Mouse (Mus musculus) neural tube, embryonic 11.5 days (tissue): ENCODE measurements around the gene Ccdc159. TPM values are rescaled to one million over a fixed set of nuclear protein-coding genes. Genes with fewer than 3 reads are reported as not detected.

Source experiments
- ATAC-seq: fragments of 200-750 bp; cut with Nextera tagmentation; 2 replicates; pipeline ENCODE4 v1.8.0; 2017; ENCODE audit warnings: moderate number of reproducible peaks, mild to moderate bottlenecking, moderate TSS enrichment, moderate library complexity; ENCODE audit not compliant: insufficient read depth, low FRiP score, low TSS enrichment
- DNase-seq: peaks from one replicate; pipeline ENCODE4 v3.0.0-alpha.2; 2015; ENCODE audit warnings: low spot score
- H3K27ac ChIP-seq: fragments of 300-500 bp; sonication (generic); 2 replicates; pipeline ENCODE4 v1.5.1; 2014; ENCODE audit warnings: low read depth, mild to moderate bottlenecking, low read length
- H3K27me3 ChIP-seq: fragments of 300-500 bp; sonication (generic); 2 replicates; pipeline ENCODE4 v1.6.1; 2014; ENCODE audit warnings: mild to moderate bottlenecking, low read length, mixed read lengths; ENCODE audit not compliant: control insufficient read depth, insufficient read depth
- H3K36me3 ChIP-seq: fragments of 300-500 bp; sonication (generic); 2 replicates; pipeline ENCODE4 v1.6.1; 2014; ENCODE audit warnings: mild to moderate bottlenecking, low read length, moderate library complexity, mixed read lengths; ENCODE audit not compliant: control insufficient read depth, insufficient read depth
- H3K4me1 ChIP-seq: fragments of 300-500 bp; sonication (generic); 2 replicates; pipeline ENCODE4 v1.6.1; 2014; ENCODE audit warnings: low read length, mixed read lengths; ENCODE audit not compliant: control insufficient read depth, insufficient read depth
- H3K4me2 ChIP-seq: fragments of 300-500 bp; sonication (generic); 2 replicates; pipeline ENCODE4 v1.6.1; 2014; ENCODE audit warnings: low read depth, mild to moderate bottlenecking, moderate library complexity
- H3K4me3 ChIP-seq: fragments of 300-500 bp; sonication (generic); 2 replicates; pipeline ENCODE4 v1.5.1; 2014; ENCODE audit warnings: low read depth, low read length
- H3K9ac ChIP-seq: fragments of 300-500 bp; sonication (generic); 2 replicates; pipeline ENCODE4 v1.6.1; 2014; ENCODE audit warnings: mild to moderate bottlenecking, low read length
- H3K9me3 ChIP-seq: fragments of 300-500 bp; sonication (generic); 2 replicates; pipeline ENCODE4 v1.6.1; 2016; ENCODE audit warnings: low read length; ENCODE audit not compliant: control insufficient read depth
- WGBS: fragments of 180-500 bp; shearing (Covaris S2); extraction: QIAGEN DNeasy Blood & Tissue Kit; methylation state at CpG from one replicate; pipeline ENCODE4 v1.1.7; 2014; 5-methylcytosine and 5-hydroxymethylcytosine counted together
- polyA plus RNA-seq: library from polyadenylated mRNA; unstranded; fragments of >200 nt; fragmentation: Nextera tagmentation; extraction: Ambion mirVana; gene quantifications from 2 replicates; pipeline ENCODE4 v1.2.1, GENCODE M21; 2014

The Ccdc159 gene
- polyA plus RNA-seq, 1 experiment from 2014 or later = 3.6 TPM

DNA sequence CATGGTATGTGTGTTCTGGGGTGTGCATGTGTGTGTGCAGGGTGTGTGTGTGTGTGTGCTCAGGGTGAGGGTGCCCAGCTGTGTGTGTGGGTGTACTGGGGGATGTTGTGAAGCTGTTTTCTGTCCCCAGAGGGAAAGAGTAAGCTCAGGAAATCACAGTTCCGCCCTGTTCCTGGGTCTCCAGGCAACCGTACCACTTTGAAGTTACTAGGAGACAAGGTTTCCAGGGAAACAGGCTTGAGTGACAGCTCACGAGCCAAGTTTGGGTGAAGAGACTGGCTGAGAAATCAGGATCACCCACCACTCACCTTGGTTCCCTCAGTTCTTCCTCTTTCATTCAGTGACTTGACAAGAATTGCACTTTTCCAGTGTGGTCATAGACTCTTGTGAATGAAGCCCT is 26.3 kb downstream of the Ccdc159 start:
- WGBS = 21% methylated on average over 3 of the region's 3 CpGs
- H3K9ac ChIP-seq = no peak overlapping the region
- no peaks in the 10 kb centered on the region for H3K27me3 ChIP-seq
- H3K36me3 ChIP-seq = no peaks in the 10 kb centered on the region
- no peaks in the 10 kb centered on the region for H3K9me3 ChIP-seq
- ATAC-seq (no peak), DNase-seq (no peak)
- no peak overlapping the region for H3K4me2 ChIP-seq
- peaks cover 5% of the 10 kb centered on the region; the same call in 1 of the 2 replicates for H3K4me1 ChIP-seq
- no peak overlapping the region for H3K27ac ChIP-seq
- no peak overlapping the region for H3K4me3 ChIP-seq

DNA sequence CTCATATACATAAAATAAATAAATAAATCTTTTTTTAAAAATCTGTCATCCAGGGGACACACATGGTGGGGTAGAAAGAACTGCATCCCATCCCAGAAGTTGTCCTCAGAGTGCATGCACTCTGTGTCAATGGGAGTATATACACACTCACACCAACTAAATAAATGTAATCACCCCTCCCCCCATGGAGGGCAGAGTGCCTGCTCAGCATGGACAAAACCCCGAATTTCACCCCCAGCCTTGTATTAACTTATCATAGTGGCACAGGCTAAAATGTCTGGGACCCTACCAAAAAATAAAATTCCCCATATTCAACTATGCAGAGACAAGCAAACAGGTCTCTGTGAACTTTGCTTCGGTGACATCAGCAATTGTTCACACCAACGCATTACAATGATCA is 27.4 kb downstream of the Ccdc159 start:
- Histone ChIP-seq H3K27me3 (peaks cover 5% of the 10 kb centered on the region), H3K9ac (no peak overlapping the region), H3K27ac (no peak overlapping the region), H3K4me1 (peaks cover 5% of the 10 kb centered on the region; the same call in 1 of the 2 replicates), H3K4me2 (no peak overlapping the region), H3K36me3 (no peaks in the 10 kb centered on the region), H3K4me3 (no peak overlapping the region), H3K9me3 (no peaks in the 10 kb centered on the region)
- ATAC-seq (no peak), DNase-seq (no peak)
- WGBS = 82% methylated on average over 3 of the region's 3 CpGs

DNA sequence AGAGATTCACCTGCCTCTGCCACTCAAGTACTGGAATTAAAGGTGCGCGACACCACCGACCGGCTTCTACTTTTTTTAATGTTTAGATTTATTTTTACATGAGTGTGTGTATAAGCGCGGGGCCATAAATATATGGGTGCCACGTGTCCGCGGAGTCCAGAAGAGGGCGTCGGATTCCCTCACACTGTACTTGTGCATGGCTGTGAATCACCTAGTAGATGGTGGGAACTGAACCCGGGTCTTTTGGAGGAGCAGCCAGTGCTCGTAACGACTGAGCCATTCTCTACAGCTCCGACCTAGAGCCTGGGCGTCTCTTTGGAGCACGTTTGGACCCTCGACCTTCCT is 27.9 kb downstream of the Ccdc159 start:
- H3K4me1 ChIP-seq = peaks cover 5% of the 10 kb centered on the region; the same call in 1 of the 2 replicates
- H3K27ac ChIP-seq = 0 out of 2 replicates have a peak overlapping the region, but pooled peaks have one; percentile 49
- H3K4me2 ChIP-seq = peak overlapping the region; percentile 54
- peak; percentile 61 for ATAC-seq
- H3K9ac ChIP-seq = peak overlapping the region; percentile 53
- peak overlapping the region; percentile 64 for H3K4me3 ChIP-seq
- 2% methylated on average over 18 of the region's 18 CpGs for whole genome bisulfite sequencing
- H3K36me3 ChIP-seq = no peaks in the 10 kb centered on the region
- no peaks in the 10 kb centered on the region for H3K9me3 ChIP-seq
- DNase-seq = no peak
- peaks cover 9% of the 10 kb centered on the region for H3K27me3 ChIP-seq

DNA sequence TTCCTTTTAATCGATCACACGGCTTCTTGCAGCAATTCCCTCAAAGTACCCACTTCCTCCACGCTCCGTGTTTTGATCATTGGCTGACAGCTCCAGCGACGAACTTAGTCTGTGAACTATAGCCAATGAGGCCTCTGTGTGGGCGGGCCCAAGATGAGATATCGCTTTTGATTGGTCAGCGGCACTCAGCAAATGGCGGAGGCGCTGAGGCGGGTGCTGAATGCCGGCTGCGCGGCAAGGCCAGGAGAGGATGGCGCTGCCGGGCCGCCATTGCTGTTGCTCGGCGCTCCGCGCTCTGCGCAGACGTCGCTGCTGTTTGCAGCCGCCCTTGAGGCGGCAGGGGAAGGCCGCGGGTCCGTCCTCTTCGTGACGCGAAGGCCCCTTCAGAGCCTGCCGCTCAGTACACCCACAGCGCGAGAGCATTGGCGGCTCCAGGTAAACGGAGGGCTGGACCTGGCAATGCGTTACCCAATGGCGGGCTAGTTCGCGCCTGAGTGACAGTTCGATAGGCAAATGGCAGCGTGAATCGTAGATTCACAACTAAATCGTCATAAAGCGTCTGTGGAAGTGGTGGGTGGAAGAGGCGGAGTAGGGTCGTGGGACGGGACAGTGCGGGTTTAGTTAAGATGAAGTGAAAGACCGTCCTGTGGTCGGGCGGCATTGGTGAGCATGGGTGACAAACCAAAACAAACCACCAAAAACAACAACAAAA is 28.5 kb downstream of the Ccdc159 start, which contains the start of gene Swsap1:
Gene Swsap1, plus strand, starts transcription at position 186 of the 712 bp plus-strand sequence.
- H3K27ac ChIP-seq = peak within 1 kb of the TSS; percentile 91
- peak within 1 kb of the TSS; percentile 60 for H3K4me2 ChIP-seq
- DNase-seq (peak; percentile 98), ATAC-seq (peak; percentile 97)
- H3K4me1 ChIP-seq = peaks cover 5% of the 10 kb centered on the region; the same call in 1 of the 2 replicates
- H3K9me3 ChIP-seq = no peaks in the 10 kb centered on the region
- peak within 1 kb of the TSS; percentile 64 for H3K4me3 ChIP-seq
- peaks cover 15% of the 10 kb centered on the region for H3K27me3 ChIP-seq
- peak within 1 kb of the TSS; percentile 81 for H3K9ac ChIP-seq
- under 1% methylated on average over 54 of the region's 54 CpGs for WGBS
- H3K36me3 ChIP-seq = no peaks in the 10 kb centered on the region

DNA sequence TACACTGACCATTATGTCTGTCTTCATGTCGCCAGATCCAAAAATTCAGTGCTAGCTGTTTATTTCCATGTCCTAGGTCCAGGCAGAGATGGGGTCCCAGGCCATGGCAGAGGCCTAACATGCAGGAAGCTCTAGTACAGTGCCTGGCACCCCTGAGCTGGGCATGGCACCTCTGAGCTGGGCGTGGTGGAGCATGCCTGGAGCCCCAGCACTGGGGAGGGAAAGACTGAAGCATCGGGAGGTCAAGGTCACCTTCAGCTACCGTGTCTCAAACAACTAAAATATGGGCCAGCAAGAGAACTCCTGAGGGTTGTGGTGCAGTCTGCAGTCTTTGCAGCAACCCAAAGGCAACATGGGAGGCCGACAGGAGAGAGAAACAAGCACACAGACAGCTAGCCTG is 31.1 kb downstream of the Ccdc159 start:
- H3K9ac ChIP-seq = no peak overlapping the region
- H3K9me3 ChIP-seq = no peaks in the 10 kb centered on the region
- 82% methylated on average over 5 of the region's 5 CpGs for WGBS
- no peak overlapping the region for H3K27ac ChIP-seq
- H3K27me3 ChIP-seq = peaks cover 36% of the 10 kb centered on the region
- no peak for DNase-seq
- H3K4me3 ChIP-seq = no peak overlapping the region
- ATAC-seq = no peak
- peaks cover 9% of the 10 kb centered on the region; the same call in 1 of the 2 replicates for H3K4me1 ChIP-seq
- no peak overlapping the region for H3K4me2 ChIP-seq
- no peaks in the 10 kb centered on the region for H3K36me3 ChIP-seq

DNA sequence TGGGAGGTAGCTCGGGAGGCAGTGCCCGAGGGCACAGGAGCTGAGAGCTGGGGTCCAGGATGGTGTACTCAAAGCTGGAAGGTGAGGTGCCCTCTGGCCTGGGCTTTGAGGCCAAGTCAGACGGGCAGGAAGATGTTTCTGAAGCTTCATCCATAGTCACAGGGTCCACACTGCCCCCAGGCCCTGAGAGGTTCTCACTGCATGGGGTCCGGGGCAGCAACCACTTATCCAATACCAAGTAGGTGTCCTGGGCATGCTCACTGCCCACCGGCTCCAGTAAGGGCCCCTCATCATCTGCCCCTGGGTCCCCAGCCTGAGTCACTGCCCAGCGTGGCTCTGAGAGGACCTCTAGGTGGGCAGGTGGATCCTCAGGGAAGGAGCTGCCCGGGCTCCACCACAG is 32.0 kb downstream of the Ccdc159 start:
- peaks cover 38% of the 10 kb centered on the region for H3K27me3 ChIP-seq
- H3K4me3 ChIP-seq = no peak overlapping the region
- H3K9me3 ChIP-seq = no peaks in the 10 kb centered on the region
- WGBS = 93% methylated on average over 7 of the region's 7 CpGs
- no peak for DNase-seq
- H3K9ac ChIP-seq = no peak overlapping the region
- no peaks in the 10 kb centered on the region for H3K36me3 ChIP-seq
- H3K4me2 ChIP-seq = no peak overlapping the region
- no peak for ATAC-seq
- no peak overlapping the region for H3K27ac ChIP-seq
- H3K4me1 ChIP-seq = peaks cover 9% of the 10 kb centered on the region; the same call in 1 of the 2 replicates

DNA sequence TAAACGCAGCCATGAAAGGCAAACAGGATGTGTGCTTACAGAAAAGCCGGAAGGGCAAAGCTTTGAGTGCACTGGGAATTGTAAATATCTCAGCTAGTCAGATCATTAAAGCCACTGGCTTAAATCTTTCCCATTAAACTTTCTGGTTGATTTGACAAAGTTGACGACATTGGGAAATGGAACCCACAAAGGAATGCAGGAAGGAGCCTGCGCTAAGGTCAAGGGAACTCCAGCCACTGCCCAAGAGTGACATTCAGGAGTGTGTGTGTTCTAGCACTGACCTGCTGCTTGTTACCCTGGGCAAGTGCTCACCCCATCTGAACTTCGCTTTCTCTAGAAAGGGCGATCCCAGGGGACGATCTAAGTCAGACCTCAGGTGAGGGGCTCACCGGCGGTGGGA is 32.9 kb downstream of the Ccdc159 start:
- H3K27ac ChIP-seq = no peak overlapping the region
- no peak overlapping the region for H3K4me2 ChIP-seq
- H3K9ac ChIP-seq = no peak overlapping the region
- 52% methylated on average over 9 of the region's 9 CpGs for WGBS
- H3K27me3 ChIP-seq = peaks cover 38% of the 10 kb centered on the region
- H3K4me1 ChIP-seq = peaks cover 9% of the 10 kb centered on the region; the same call in 1 of the 2 replicates
- H3K36me3 ChIP-seq = no peaks in the 10 kb centered on the region
- H3K4me3 ChIP-seq = no peak overlapping the region
- no peak for DNase-seq
- ATAC-seq = no peak
- H3K9me3 ChIP-seq = no peaks in the 10 kb centered on the region

DNA sequence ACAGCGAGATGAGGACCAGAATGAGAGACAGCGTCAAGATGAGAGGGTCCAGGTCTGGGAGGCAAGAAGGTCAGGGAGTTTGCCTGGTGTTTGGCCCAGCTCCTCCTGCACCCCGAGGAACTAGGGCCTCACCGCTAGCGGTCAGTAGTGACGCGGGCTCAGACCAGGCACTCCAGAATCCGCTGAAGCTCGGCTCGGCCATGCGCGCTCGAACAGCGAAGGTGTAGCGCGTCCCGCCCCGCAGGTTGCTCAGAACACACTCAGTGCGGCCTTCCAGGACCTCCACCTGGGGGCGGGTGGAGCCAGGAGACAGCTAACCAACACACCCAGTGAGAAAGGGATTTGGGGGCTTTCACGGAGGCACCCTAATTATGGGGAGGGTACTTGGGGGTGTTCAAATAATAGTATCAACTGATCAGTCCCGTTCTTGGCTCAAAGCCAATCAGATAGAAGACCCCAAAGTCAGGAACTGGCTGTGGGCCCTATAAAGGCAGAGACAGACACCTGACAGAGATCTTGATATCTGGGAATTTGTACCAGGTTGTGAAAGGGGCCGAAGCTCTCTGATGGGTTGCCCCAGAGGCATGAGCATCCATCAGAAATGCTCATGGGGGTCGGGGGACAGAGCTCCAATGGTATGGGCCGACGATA is 33.4 kb downstream of the Ccdc159 start:
- Histone ChIP-seq H3K9ac (no peak overlapping the region), H3K4me2 (peak overlapping the region; percentile 71), H3K27me3 (peaks cover 38% of the 10 kb centered on the region), H3K4me3 (no peak overlapping the region; the same call in 1 of the 2 replicates), H3K4me1 (peaks cover 9% of the 10 kb centered on the region; the same call in 1 of the 2 replicates), H3K36me3 (no peaks in the 10 kb centered on the region), H3K27ac (no peak overlapping the region), H3K9me3 (no peaks in the 10 kb centered on the region)
- WGBS = 7% methylated on average over 26 of the region's 26 CpGs
- DNase-seq = no peak
- no peak for ATAC-seq
